15 mouse cellular contexts compared by ENCODE assay signal in genomic region chr6:17515775-17516460, GRCm38 (mm10). TPM values are rescaled to one million over a fixed set of nuclear protein-coding genes. Genes with fewer than 3 reads are reported as not detected.
DNase-seq lines count a peak whose midpoint lies in the region; ATAC-seq and TF ChIP-seq lines count a peak whose summit lies in the region.
"Had no signal": no experiment of that assay in that cellular context is flagged by ENCODE, and none has a peak within 500 bp of the region (broad histone marks: within the 10 kb centered on the region; RNA-seq: fewer than 3 reads in every experiment).

No protein-coding gene starts in this region.

- H3K27ac ChIP-seq in kidney, postnatal 0 days = peak overlapping the region; percentile 50; the same call in 1 of the 2 replicates
- no peak overlapping the region for H3K27ac ChIP-seq in kidney, adult 2 months (ENCODE audit: insufficient read depth, low read depth, low read length)
- peak overlapping the region; percentile 7; the same call in 1 of the 2 replicates for H3K27ac ChIP-seq in intestine, postnatal 0 days (ENCODE audit: low read depth, low read length)
- H3K27ac ChIP-seq: hindbrain, embryonic 15.5 days; liver, embryonic 15.5 days had no signal

- no peak for TF ChIP-seq POLR2A in kidney, adult 2 months (IDR thresholded peaks at IDR 0.05; ENCODE audit: low read depth, low read length)

- H3ac ChIP-seq in C2C12 (ENCODE audit: control insufficient read depth, insufficient read length, low read depth) = no peak overlapping the region

- WGBS in kidney, postnatal 0 days = 21% methylated on average over 7 of the region's 7 CpGs
- 39% methylated on average over 7 of the region's 7 CpGs for WGBS in kidney, adult 2 months
- 44% methylated on average over 7 of the region's 7 CpGs for WGBS in intestine, postnatal 0 days

- H3K9ac ChIP-seq in kidney, postnatal 0 days (ENCODE audit: low read depth, low read length) = no peak overlapping the region
- no peak overlapping the region for H3K9ac ChIP-seq in intestine, postnatal 0 days (ENCODE audit: low read depth, low read length)
- H3K9ac ChIP-seq: hindbrain, embryonic 15.5 days; liver, embryonic 15.5 days had no signal

- H3K79me3 ChIP-seq in C2C12 (ENCODE audit: low read depth) = peaks cover 2% of the 10 kb centered on the region

- no peaks in the 10 kb centered on the region for H3K79me2 ChIP-seq in C2C12 (ENCODE audit: control insufficient read depth, insufficient read depth)

- TF ChIP-seq CTCF in kidney, postnatal 0 days (IDR thresholded peaks at IDR 0.05; ENCODE audit: low read depth) = no peak
- no peak for TF ChIP-seq CTCF in kidney, adult 2 months (conservative IDR thresholded peaks at IDR 0.05; ENCODE audit: insufficient read depth, insufficient read length, low read depth, low read length)
- TF ChIP-seq CTCF in C2C12 (IDR thresholded peaks at IDR 0.05; ENCODE audit: control insufficient read depth, insufficient read depth, insufficient read length) = no peak
- TF ChIP-seq CTCF in intestine, postnatal 0 days (IDR thresholded peaks at IDR 0.05; ENCODE audit: low read depth) = no peak

- no peak for ATAC-seq in kidney, postnatal 0 days (replicated peaks; ENCODE audit: low FRiP score, low read depth)
- no peak for ATAC-seq in intestine, postnatal 0 days

- peaks cover 5% of the 10 kb centered on the region for H3K4me1 ChIP-seq in kidney, postnatal 0 days (replicated peaks; ENCODE audit: insufficient read depth, low read length)
- no peaks in the 10 kb centered on the region for H3K4me1 ChIP-seq in kidney, adult 2 months (ENCODE audit: control insufficient read depth, insufficient read depth, low read length)
- no peaks in the 10 kb centered on the region for H3K4me1 ChIP-seq in intestine, postnatal 0 days (replicated peaks; ENCODE audit: control insufficient read depth, insufficient read depth, low read length)
- H3K4me1 ChIP-seq: hindbrain, embryonic 15.5 days had no signal

- DNase-seq in embryo, embryonic 10.5 days (ENCODE audit: low spot score) = peak; percentile 25
- no peak for DNase-seq in embryo, embryonic 11 days
- peak; percentile 35 for DNase-seq in kidney, postnatal 0 days (ENCODE audit: low spot score)
- no peak for DNase-seq in kidney, adult 2 months
- DNase-seq in left cerebral cortex, adult 8-10 months (ENCODE audit: low spot score in 2 of 2) = no peak
- DNase-seq in adrenal gland, adult 18-20 months (ENCODE audit: low spot score in 2 of 2) = no peak
- DNase-seq: cerebellum, adult 8-10 months; kidney, postnatal 36 days; spleen, adult 18-20 months; thymus, adult 18-20 months had no signal

- H3K4me3 ChIP-seq in kidney, postnatal 0 days (replicated peaks; ENCODE audit: low read depth, low read length) = no peak overlapping the region
- H3K4me3 ChIP-seq in kidney, adult 2 months (ENCODE audit: insufficient read depth, low read depth, low read length) = no peak overlapping the region
- H3K4me3 ChIP-seq in C2C12 (ENCODE audit: insufficient read depth, poor library complexity, severe bottlenecking) = no peak overlapping the region
- no peak overlapping the region for H3K4me3 ChIP-seq in intestine, postnatal 0 days (ENCODE audit: low read depth, low read length)
- H3K4me3 ChIP-seq: hindbrain, embryonic 15.5 days; liver, embryonic 15.5 days had no signal

- H3K9me3 ChIP-seq in kidney, postnatal 0 days (replicated peaks; ENCODE audit: low read length) = no peaks in the 10 kb centered on the region
- no peaks in the 10 kb centered on the region for H3K9me3 ChIP-seq in intestine, postnatal 0 days (ENCODE audit: control insufficient read depth)
- H3K9me3 ChIP-seq: G1E; hindbrain, embryonic 15.5 days; liver, embryonic 15.5 days had no signal

- H3K27me3 ChIP-seq in kidney, postnatal 0 days (ENCODE audit: insufficient read depth, low read length) = no peaks in the 10 kb centered on the region
- no peaks in the 10 kb centered on the region for H3K27me3 ChIP-seq in kidney, adult 2 months (replicated peaks; ENCODE audit: control insufficient read depth, insufficient read depth, low read length)
- no peaks in the 10 kb centered on the region for H3K27me3 ChIP-seq in C2C12 (ENCODE audit: control insufficient read depth, insufficient read depth, insufficient read length)
- H3K27me3 ChIP-seq in intestine, postnatal 0 days (replicated peaks; ENCODE audit: control insufficient read depth, insufficient read depth, low read length) = no peaks in the 10 kb centered on the region
- H3K27me3 ChIP-seq: hindbrain, embryonic 15.5 days; liver, embryonic 15.5 days had no signal

- H3K36me3 ChIP-seq in kidney, postnatal 0 days (ENCODE audit: insufficient read depth, low read length) = 0 out of 2 replicates have a peak, but pooled peaks cover 3% of the 10 kb centered on the region
- H3K36me3 ChIP-seq in kidney, adult 2 months (ENCODE audit: control insufficient read depth, insufficient read depth, low read length) = peaks cover 2% of the 10 kb centered on the region; the same call in 1 of the 2 replicates
- H3K36me3 ChIP-seq in C2C12 (ENCODE audit: control insufficient read depth, insufficient read depth) = peaks cover 23% of the 10 kb centered on the region
- no peaks in the 10 kb centered on the region for H3K36me3 ChIP-seq in intestine, postnatal 0 days (ENCODE audit: control insufficient read depth, insufficient read depth)
- H3K36me3 ChIP-seq: G1E; hindbrain, embryonic 15.5 days; liver, embryonic 15.5 days had no signal

- H3K4me2 ChIP-seq in kidney, postnatal 0 days (ENCODE audit: low read length) = peak overlapping the region; percentile 27; the same call in 1 of the 2 replicates
- peak overlapping the region; percentile 41; the same call in 1 of the 2 replicates for H3K4me2 ChIP-seq in intestine, postnatal 0 days (replicated peaks; ENCODE audit: low read depth)
- H3K4me2 ChIP-seq: hindbrain, embryonic 15.5 days; liver, embryonic 15.5 days had no signal

TF ChIP-seq in C2C12, 6 proteins besides CTCF, POLR2A, EP300 and RAD21:
- TF ChIP-seq USF1 (IDR thresholded peaks at IDR 0.05; ENCODE audit: low read depth) (no peak), MYOD1 (IDR thresholded peaks at IDR 0.05; ENCODE audit: control insufficient read depth, insufficient read length, low read depth) (peak; percentile 75), MAX (IDR thresholded peaks at IDR 0.05) (no peak)

RNA-seq across cellular contexts. Expression of gene Met, which starts 52.3 kb away (rescaled TPM):
- 17.6 and 17.9 TPM in 2 replicates for polyA plus RNA-seq in kidney, postnatal 0 days (2015; fragmentation: Nextera tagmentation; extraction: Ambion mirVana)
- polyA plus RNA-seq in kidney, adult 2 months (2012; rRNA removed) = 31.1 and 36.6 TPM in 2 replicates
- polyA plus RNA-seq in C2C12 (2012; fragmentation: generic; extraction: Trizol) = 10.2 TPM
- polyA plus RNA-seq in intestine, postnatal 0 days (2015; fragmentation: Nextera tagmentation; extraction: Ambion mirVana) = 6.7 and 7.7 TPM in 2 replicates
- total RNA-seq in left cerebral cortex, adult 8-10 months (2022) = 1 to 10 TPM; 4.4 to 6.4 (median 4.7) TPM
- total RNA-seq in adrenal gland, adult 18-20 months (2021) = 10 to 100 TPM in 1 of 2 experiments, 1 to 10 TPM in 1; 8.1 to 10.5 TPM
- polyA plus RNA-seq: G1E had no signal

Comparison
In these comparisons a context has a peak if more than half of its experiments do, and no peak if none do; other contexts are left out.
1. DNase-seq: peak in embryo, embryonic 10.5 days (single experiment) and kidney, postnatal 0 days (single experiment); none in embryo, embryonic 11 days (single experiment), kidney, adult 2 months (single experiment), left cerebral cortex, adult 8-10 months (0 of 2) and adrenal gland, adult 18-20 months (0 of 2).